Mouse (Mus musculus) frontal cortex, postnatal 10 days (tissue): ENCODE measurements at regions not wholly inside any gene's neighbourhood (a gene's known extent, or its start where the extent isn't known, plus 50 kb on each side); places are given as distances from the start of the nearest gene placed in this dataset.

Experiments used
- DNase-seq, 2 experiments: peaks; one replicate each; pipeline ENCODE4 v3.0.0; 2022; ENCODE audit warnings: low spot score in 2 of 2, mixed read lengths in 1 of 2

DNA sequence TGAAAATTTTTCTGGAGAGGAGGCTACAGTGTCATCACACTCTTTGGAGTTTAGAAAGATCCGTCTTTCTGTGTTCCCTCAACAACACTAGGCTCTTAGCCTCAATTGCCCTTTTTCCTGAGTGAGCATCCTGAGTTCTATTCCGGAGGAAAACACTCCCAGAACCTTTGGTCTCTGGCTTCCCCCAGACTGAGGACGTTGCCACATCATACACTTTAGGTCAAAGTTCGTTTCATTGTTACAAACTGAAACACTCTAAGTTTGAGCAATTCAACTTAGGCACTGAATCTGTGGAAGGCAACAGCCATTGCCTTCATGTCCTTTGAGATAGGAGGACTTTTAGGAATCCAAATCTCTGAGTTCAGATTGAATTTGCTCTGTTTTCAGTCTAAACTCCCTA is 85.0 kb downstream of the Arl4a start:
- no peak for DNase-seq

DNA sequence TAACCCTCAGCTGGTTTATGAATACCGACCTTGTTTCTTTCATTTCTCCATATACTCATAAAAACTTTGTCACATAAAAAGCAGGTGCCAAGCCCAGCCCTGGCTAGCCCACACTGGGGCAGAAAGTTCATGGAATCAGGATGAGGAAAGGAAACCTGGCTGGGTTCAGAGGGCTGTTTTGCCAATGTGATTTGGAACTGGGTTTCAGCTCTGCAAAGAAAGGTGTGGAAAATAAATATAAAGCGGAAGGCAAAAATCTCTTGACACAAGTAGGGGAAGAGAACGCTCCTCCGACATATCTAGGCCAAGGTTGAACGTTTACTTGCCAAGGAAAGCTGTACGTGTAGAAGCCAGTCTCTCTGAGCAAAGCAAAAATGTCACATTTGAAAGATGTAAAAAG is 85.9 kb downstream of the Arl4a start:
- DNase-seq = no peak

DNA sequence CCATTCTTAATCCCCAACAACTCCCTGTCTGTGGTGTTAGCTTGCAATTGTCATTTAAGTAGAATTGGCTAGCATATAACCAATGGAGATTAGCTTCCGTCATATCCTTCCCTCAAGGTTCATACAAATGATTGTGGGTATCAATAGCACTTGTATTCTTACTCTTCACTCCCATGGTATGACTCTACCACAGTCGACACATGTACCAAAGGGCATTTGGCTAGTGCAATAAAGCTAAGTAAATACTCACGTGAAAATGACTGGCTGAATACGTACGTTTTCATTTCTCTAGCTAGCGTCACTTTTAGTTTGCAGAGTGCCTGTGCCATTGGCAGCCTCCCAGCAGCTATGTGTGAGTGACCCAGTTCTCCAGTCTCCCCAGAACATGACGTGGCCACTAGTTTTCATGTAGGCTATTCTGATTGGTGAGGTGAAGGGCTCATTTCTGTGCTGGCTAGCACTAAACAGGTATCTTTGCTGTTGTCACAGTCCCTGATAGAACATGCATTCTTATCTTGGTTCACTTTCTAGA is 87.5 kb downstream of the Arl4a start:
- DNase-seq = no peak

DNA sequence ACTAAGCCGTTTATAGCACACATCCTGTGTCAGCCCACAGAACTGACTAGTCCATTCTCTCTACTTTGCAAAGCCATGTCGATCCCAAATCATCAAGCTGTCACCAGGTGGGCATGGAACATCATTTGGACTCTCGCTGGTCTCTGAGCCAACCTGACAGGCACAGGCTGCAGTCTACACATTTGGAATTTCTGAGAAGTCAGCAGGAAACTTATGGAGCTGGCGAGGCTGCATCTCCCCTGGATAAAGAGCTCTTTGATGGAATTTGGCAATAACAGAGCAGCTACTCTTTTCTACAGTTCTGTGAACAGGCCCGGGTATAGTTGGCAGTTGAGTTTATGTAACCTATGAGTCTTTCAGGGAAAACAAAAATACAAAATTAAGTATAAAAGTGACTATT is 94.9 kb downstream of the Arl4a start:
- DNase-seq = no peak

DNA sequence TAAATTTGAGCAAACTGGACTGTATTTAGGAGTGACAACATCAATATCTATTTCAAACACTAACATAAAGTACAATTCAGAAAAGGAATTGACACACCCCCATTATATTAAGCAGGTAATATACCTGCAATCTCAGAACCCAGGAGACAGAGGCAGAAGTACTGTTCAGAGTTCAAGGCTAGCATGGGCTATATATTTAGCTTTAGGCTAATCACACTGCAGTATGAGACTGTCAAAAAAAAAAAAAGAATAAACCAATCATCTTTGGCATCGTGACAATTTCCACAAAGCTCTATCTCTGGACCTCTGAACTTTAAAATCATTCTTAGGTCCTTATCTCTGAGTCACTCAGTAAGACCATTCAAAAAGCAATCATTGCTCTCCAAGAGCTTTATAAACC is 96.7 kb downstream of the Arl4a start:
- DNase-seq = no peak

DNA sequence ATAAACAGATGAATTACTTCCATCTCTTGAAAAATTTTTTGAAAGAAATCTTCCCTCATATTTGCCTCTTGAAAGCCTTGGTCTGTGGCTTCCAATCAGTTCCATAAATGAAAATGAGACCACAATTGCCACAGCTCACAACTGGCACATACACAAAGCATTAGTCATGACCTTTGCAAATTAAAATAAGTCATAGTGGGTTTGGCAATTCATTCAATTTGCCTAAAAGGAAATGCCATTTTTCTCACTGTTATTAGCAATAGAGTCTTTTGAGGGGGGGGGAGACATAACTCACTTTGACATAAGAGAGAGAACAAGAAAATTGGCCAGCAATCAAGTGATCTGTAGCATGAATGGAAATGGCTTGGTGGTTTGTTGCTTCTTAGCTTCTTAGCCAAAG is 98.8 kb downstream of the Arl4a start:
- DNase-seq = no peak

DNA sequence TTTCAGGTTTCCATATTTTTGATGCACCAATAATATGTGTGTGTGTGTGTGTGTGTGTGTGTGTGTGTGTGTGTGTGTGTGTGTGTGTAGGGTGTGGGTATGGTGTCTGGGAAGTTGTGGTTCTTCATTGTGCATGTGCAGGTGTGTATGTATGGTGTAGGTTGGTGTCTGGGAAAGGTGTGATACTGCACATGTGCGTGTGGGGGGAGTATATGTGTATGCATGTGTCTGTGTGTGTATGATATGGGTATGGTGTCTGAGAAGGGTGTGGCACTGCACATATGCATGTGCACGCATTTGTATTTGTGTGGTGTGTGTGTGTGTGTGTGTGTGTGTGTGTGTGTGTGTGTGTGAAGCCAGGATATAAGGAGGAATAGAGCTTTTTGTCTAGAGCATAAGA is 99.6 kb downstream of the Arl4a start:
- DNase-seq = no peak

DNA sequence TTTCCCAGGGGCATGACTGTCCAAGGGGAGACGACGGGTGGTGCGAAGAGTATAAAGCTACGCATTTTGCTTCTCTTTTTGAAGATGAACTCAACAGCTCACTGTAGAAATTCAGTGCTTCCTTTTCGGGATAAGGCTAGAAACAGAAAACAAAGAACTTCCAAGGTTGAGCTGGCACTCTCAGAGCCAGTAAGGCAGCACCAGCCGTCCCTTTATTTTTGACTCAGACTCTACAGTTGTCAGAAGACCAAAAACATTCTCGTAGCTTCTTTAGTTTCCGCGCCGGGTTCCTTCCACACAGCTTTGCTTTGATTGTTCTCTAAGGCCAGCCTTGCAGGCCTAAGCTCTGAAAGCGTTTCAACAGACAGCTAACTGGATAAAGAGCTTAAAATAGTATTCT is 101.5 kb downstream of the Arl4a start:
- no peak for DNase-seq

DNA sequence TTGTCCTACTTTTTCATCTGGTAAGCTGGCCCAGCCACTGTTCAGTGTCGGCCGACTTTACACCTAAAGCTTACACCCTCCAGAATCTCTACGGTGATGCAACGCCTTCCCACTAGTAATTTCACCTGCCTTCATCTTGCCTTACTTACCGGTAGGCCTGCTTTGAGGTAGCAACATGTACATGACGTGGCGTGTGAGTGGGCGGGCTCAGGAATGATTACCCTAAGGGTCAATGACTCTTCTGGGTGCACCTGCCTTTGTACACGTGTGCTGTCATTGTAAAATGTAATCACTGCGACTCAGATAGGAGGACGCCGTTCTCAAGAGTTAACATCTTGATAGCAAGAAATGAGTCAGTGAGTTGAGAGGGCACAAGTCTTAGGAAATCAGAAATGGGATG is 102.0 kb downstream of the Arl4a start:
- DNase-seq = no peak

DNA sequence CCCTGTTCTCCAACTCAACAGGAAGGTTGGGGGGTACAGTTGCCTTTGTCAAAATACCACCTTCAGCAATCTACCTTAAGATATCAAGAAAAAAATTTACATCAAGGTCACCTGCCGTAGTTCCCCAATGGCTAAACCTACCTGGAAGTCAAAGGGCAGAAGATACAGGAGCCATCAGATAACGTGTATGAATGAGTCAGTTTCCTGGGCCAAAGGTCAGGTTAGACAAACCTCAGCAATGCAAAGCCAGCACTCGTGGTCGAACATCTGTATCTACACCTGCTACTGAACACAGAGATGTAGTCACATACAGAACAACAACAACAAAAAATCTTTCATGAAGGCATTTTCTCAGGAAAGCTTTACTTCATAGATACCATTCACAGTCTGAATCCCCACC is 102.9 kb downstream of the Arl4a start:
- no peak for DNase-seq

DNA sequence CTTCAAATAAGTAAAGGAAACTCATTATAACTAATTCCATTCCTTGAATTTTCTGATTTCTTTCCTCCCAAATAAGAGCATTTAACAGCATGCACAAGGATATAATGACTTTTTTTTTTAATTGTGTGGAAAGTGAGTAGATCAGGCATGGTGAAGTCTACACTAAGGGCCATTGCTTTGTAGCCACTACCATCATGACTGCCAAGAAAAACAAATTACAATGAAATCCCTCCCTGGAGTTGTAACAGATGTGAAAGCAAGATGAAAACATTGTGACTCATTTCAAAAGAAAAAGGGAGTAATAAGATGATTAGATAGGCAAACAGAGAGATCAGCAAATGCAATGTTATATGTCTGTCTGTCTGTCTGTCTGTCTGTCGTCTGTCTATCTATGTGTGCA is 106.6 kb downstream of the Arl4a start:
- no peak for DNase-seq

DNA sequence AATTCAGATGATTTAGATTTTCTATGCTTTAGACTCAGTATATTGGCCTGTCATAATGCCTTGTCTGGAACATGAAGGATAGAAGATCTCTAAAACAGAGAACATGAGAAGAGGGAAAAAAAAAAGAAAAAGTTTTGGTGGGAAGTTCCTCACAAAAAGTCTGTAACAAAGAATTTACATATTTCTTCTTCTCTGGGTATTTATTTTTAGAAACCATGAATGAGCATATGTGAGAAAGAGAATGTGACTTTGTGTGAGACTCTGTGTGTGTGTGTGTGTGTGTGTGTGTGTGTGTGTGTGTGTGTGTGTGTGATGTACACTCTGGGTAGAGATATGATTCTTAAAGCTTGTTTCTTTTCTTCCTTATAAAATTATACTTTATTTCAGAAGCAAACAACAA is 109.9 kb downstream of the Arl4a start:
- DNase-seq = no peak

DNA sequence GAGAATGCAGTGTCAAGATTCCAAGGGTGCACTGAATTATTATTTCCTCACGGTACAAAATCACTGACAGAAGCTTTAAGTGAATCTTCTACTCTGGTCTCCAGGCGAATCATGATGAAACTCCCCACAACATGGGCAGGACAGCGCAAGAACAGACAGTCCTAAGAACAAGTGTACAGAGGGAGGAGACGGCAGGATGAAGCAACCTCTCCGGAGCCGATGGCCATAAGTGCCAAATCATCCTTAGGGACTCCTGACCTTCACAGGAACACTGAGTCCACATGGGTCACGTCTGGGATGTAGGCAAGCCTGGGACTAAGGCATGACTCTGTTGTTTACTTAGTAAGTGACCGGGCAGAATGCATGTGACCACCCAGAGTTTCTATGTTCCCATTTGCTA is 110.8 kb downstream of the Arl4a start:
- DNase-seq = no peak

DNA sequence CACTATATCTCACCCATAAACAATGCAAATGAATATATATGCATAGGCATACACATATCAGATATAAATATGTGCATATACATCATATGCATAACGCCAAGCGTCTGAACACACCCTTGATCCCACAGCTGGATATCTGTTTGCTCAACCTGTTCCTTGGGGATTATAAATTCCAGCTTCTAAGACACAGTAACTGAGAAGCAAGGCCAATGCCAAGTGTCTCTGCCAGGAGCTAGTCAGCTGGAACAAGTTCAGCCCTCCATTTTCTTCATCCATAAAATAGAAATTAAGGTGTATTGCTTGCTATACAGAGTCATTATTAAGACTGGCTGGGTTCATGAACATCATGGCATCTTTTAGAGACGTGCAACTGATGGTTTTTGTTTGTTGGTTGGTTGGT is 116.3 kb downstream of the Arl4a start:
- no peak for DNase-seq

DNA sequence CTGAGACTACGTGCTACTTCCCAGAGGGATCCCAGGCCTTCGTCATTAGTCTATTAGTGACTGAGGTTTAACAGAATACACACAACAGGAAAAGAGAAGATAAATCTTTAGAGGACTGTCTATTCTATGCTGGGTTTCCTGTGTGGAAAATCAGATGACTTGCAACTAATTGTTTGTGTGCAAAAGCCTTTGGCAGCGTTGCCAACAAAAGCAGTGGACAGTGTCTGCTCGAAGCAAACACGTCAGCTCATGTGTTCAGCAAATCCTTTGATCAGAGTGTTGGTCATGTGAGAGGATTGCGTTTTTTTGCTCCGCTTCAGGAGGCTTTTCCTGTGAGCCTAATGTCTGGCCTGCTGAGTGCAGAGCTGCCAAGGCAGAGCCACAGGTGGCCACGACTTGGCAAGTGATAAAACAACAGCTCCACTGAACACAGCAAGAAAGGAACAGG is 117.3 kb downstream of the Arl4a start:
- peak; percentile 41 to 48 for DNase-seq

DNA sequence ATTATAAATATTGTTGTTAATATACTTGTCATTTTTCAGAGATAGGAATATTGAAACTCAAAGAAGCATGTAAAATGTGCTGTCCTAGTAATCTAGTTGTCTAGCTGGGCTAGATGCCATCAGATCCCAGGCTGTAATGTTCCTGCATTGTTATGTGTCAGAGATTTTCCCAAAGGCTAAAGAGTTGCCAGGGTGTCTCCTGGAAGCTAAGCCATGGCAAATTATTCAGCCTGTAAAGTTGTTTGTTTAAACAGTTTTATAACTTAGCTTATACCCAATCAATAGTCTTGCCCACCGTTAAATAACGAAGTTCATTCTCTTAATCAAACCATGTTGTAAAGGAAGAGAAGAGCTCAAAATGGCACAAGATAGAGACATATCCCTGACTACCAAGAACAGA is 117.9 kb downstream of the Arl4a start:
- no peak for DNase-seq

DNA sequence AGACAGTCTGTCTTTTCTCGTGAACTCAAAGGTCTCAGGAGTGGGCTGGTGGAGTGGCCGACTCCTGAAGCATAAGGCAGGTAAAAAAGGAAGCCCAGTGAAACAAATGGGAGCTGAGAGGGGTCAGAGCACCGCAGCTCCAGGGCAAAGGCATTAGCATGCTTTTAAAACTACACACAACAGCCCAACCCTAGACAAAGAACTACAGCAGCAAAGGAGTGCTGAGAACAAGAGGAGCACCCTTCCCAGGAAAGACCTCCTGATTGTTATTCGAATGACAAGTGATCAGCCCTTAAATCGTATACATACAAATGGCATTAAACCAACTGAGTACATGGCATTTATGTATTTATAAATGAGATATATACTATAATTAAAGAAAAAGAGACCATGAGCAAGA is 149.3 kb downstream of the Arl4a start:
- DNase-seq = no peak

DNA sequence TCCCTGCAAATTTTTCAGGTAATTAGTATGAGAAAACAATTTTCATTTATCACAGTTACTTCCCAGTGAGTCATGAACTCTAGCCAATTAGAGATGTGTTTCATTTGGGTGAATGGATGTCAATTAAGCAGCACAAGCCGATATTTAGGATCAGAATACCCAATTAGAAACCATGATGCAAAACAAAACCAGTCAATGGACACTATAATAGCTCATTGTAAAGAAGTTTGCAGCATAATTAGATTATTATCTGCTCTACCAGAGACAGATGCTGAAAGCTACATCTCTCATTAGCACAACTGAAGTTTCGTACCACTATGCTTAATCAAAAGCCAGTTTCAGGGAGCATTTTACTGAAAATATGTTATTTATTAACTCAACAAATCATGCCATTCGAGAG is 152.5 kb downstream of the Arl4a start:
- DNase-seq = no peak

DNA sequence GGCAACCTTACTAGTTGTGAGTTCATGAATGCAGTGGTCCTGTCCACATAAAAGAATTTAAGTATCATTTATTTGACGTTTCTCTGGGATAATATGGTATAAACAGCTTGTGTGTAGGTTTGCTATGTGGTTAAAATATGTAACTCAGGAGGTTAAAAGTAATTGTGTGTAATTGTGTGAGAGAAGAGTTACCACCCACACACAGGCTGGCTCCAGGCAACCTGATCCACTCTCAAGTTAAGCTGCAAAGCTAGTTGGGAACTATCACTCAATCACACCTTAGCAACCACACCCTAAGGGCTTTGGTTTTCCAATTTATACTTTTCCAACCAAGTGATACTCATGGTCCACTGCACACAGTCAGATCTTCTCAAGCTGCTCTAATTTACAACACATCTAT is 157.5 kb downstream of the Arl4a start:
- DNase-seq = no peak

DNA sequence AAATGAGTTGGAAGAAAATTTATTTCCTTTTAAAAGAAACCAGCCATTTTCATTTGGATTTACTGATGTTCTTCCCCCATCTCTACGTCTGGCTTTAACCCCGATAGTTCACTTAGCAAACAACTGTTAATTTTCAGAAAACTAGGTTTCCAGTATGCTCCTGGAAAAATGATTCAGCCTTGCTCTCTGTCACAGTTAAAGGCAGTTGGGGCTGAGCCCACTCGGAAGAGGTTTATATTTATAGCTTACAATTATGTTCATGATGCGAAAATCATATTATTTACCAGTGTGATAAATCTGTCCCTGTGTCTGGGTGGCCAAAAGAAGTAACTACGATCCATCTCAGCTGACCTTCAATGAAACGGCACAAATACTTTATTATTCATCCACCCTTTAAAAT is 163.9 kb downstream of the Arl4a start:
- DNase-seq = no peak

DNA sequence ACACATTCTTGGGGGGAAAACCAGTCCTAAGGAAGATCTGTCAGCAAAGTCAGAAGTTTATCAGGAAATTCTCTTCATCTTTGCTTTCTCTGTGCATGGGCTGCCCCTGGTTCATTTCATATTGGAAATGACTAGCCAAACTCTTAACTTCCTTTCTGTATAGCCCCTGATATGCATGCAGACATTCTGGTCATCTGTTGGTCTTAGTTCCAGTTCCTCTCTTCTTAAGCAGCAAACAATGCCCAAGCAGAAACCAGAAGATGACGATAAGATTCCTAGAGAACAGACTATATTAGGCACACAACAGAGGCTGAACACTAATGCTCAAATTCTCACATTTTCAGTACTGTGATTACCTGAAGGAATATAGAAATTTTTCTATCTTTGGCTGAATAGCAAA is 176.0 kb downstream of the Arl4a start:
- no peak for DNase-seq

DNA sequence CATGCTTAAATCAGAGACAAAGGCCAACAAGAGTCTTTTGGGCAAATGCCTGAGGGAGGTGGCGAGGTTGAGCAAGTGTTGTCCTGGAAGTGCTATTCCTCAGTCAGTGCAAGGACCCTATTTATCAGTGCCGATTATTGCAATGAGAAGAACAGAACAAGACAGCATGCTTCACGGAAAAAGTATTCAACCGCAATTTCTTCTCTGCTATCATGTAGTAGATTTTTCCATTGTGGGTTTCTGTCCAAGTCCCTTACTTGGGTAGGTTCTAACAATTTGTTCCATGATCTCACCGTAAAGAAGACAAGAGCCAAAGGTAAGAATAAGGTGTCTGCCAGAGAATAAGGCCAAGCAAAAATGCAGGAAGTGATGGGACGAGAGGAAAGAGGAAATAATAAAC is 186.2 kb downstream of the Arl4a start:
- DNase-seq = no peak

DNA sequence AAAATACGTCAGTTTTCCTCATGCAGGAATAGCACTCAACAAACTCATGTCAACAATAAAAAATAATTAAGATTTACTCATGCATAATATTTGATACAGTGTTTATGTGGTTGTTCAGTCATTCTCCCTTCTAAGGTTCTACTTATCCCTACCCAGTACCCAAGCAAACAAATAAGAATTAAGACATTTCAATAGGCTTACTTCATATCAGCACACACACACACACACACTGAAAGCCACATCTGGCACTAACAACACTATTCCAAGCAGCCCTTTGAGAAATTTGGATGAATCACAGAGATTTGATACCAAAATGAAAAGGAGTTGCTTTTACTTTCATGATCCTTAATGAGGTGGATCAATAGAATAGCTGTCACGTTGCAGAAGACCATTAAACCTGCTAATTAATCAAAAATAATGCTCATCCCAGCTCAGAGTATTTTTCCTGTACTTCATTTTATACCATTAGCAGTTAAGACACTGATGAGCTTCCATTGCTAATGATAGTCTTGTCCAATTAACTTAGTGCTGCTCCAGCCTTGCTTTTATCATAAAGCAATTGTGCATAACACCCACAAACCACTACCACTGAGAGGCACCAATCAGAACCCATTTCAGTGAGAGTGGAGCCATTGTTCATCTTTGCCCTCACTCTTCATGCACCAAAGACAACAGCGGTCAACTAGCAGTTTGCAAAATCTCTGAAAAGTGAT is 188.3 kb downstream of the Arl4a start:
- no peak for DNase-seq

DNA sequence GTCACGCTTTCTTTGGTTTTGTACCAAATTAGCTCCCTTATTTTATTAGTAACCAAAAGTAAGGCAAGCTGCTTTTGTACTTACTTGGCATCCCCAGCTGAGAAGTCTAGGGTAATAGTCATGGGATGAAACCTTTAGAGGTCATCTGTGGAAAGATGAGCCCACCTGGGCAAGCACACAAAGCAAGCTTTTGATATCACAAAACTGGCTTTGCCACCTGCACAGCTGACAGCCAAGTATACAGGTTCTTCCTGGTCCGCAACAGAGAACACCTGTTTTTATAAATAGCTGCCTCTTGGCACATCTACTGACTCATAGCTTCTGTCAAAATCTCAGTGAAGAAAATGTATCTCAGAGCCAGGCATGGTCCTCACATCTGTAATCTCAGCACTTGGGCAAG is 197.2 kb downstream of the Arl4a start:
- no peak for DNase-seq
